Mouse (Mus musculus) ES-E14 (cell line): ENCODE results near the gene Cfap99.

Experiments
- HCFC1 ChIP-seq: IDR thresholded peaks from 2 replicates; pipeline ENCODE4 v1.6.1; 2012; ENCODE audit warnings: low read length, inconsistent platforms, borderline replicate concordance; ENCODE audit not compliant: insufficient read depth
- ZC3H11A ChIP-seq: IDR thresholded peaks from 2 replicates; pipeline ENCODE4 v1.6.1; 2012; ENCODE audit warnings: low read depth, mild to moderate bottlenecking, inconsistent platforms, low read length, borderline replicate concordance

DNA sequence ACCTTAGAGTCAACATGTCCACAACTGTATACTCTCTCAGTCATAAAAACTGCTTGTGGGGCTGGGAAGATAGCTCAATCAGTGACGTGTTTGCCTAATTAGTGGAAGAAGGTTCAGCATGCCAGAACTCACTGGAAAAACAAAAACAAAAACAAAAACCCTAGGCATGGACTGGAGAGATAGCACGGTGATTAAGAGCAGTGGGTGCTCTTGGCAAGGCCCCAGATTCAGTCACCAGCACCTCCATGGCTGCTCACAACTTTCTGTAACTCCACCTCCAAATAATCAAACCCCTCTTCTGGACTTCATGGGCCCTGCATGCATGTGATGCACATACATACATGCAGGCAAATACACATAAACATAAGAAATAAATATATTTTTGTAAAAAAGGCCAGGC lies 886 bp downstream of the Cfap99 start:
- no peak for TF ChIP-seq ZC3H11A
- no peak for TF ChIP-seq HCFC1
